Mouse (Mus musculus) CH12.LX (cell line): ENCODE results near the gene Eri3. TPM values are rescaled to one million over a fixed set of nuclear protein-coding genes. Genes with fewer than 3 reads are reported as not detected.

Source experiments
- DNase-seq: peaks from one replicate; pipeline ENCODE4 v3.0.0-alpha.2; 2013; ENCODE audit errors: extremely low read depth
- H3K27ac ChIP-seq: 2 replicates; pipeline ENCODE4 v1.5.1; 2012; ENCODE audit warnings: low read depth, mild to moderate bottlenecking, control low read depth, moderate library complexity; ENCODE audit not compliant: insufficient read depth
- H3K27me3 ChIP-seq: replicated peaks from 2 replicates; pipeline ENCODE3; 2012; ENCODE audit warnings: inconsistent platforms
- H3K36me3 ChIP-seq, 2 experiments: replicated peaks in 1 of 2; 2 replicates each; pipeline versions ENCODE3 to v1.6.1; 2012; ENCODE audit warnings: inconsistent platforms in 1 of 2, low read length in 1 of 2, mild to moderate bottlenecking in 1 of 2, mixed read lengths in 1 of 2, moderate library complexity in 1 of 2; ENCODE audit not compliant: control insufficient read depth in 1 of 2, insufficient read depth in 1 of 2
- H3K4me1 ChIP-seq, 2 experiments: 2 replicates each; pipeline ENCODE4 v1.6.1; 2012; ENCODE audit warnings: inconsistent platforms in 1 of 2, moderate library complexity in 1 of 2; ENCODE audit not compliant: insufficient read depth in 2 of 2, control insufficient read depth in 1 of 2
- H3K4me2 ChIP-seq: 2 replicates; pipeline ENCODE4 v1.6.1; 2012; ENCODE audit warnings: low read depth, mild to moderate bottlenecking, control low read depth; ENCODE audit not compliant: poor library complexity, insufficient read depth, severe bottlenecking
- H3K4me3 ChIP-seq, 3 experiments: fragments of 150-350 bp in 1 of 3; sonication (generic) in 1 of 3; replicated peaks in 1 of 3; 2 replicates each; pipeline versions ENCODE3 to v1.5.1; 2011 to 2012; ENCODE audit warnings: low read depth in 2 of 3, low read length in 2 of 3, mild to moderate bottlenecking in 2 of 3, moderate library complexity in 2 of 3, control low read depth in 1 of 3, improper control_type of control experiment in 1 of 3, inconsistent platforms in 1 of 3, mixed read lengths in 1 of 3; ENCODE audit not compliant: poor library complexity in 1 of 3
- H3K79me2 ChIP-seq: replicated peaks from 2 replicates; pipeline ENCODE4 v1.6.1; 2012; ENCODE audit warnings: mild to moderate bottlenecking, moderate library complexity; ENCODE audit not compliant: control insufficient read depth, poor library complexity, insufficient read depth, severe bottlenecking; ENCODE audit errors: extremely low read depth
- H3K9ac ChIP-seq: 2 replicates; pipeline ENCODE4 v1.6.1; 2012; ENCODE audit warnings: low read depth, mild to moderate bottlenecking, control low read depth, moderate library complexity; ENCODE audit not compliant: insufficient read depth
- H3K9me3 ChIP-seq: replicated peaks from 2 replicates; pipeline ENCODE3; 2012; ENCODE audit warnings: low read length, inconsistent platforms, mixed read lengths
- BHLHE40 ChIP-seq: IDR thresholded peaks from 2 replicates; pipeline ENCODE4 v1.6.1; 2011; ENCODE audit warnings: mild to moderate bottlenecking, low read depth, low read length, improper control_type of control experiment
- CTCF ChIP-seq, 2 experiments: IDR thresholded peaks in 1 of 2; conservative IDR thresholded peaks in 1 of 2; 2 replicates each; pipeline ENCODE4 v1.5.1; 2011 to 2012; ENCODE audit warnings: low read depth in 2 of 2, low read length in 2 of 2, improper control_type of control experiment in 1 of 2, inconsistent platforms in 1 of 2, mild to moderate bottlenecking in 1 of 2, moderate library complexity in 1 of 2
- E2F4 ChIP-seq: IDR thresholded peaks from 2 replicates; pipeline ENCODE4 v1.6.1; 2011; ENCODE audit warnings: low read depth, low read length, improper control_type of control experiment; ENCODE audit not compliant: insufficient replicate concordance
- ELF1 ChIP-seq: IDR thresholded peaks from 2 replicates; pipeline ENCODE4 v1.6.1; 2014; ENCODE audit warnings: low read depth, mild to moderate bottlenecking, inconsistent platforms, low read length, improper control_type of control experiment
- EP300 ChIP-seq: IDR thresholded peaks from 2 replicates; pipeline ENCODE4 v1.6.1; 2011; ENCODE audit warnings: low read length, improper control_type of control experiment
- GABPA ChIP-seq: IDR thresholded peaks from 2 replicates; pipeline ENCODE4 v1.6.1; 2012; ENCODE audit warnings: low read depth, low read length, improper control_type of control experiment, inconsistent platforms; ENCODE audit not compliant: insufficient replicate concordance
- HCFC1 ChIP-seq: IDR thresholded peaks from 2 replicates; pipeline ENCODE4 v1.6.1; 2012; ENCODE audit warnings: low read depth, mild to moderate bottlenecking, inconsistent platforms, low read length, improper control_type of control experiment
- IRF4 ChIP-seq: IDR thresholded peaks from 2 replicates; pipeline ENCODE4 v1.6.1; 2014; ENCODE audit warnings: low read depth, mild to moderate bottlenecking, inconsistent platforms, low read length, improper control_type of control experiment
- KAT2A ChIP-seq: IDR thresholded peaks from 2 replicates; pipeline ENCODE4 v1.6.1; 2012; ENCODE audit warnings: low read length, improper control_type of control experiment, inconsistent platforms; ENCODE audit not compliant: insufficient replicate concordance
- MAFK ChIP-seq: IDR thresholded peaks from 2 replicates; pipeline ENCODE4 v1.6.1; 2011; ENCODE audit warnings: low read length, improper control_type of control experiment; ENCODE audit not compliant: insufficient replicate concordance
- MAZ ChIP-seq: IDR thresholded peaks from 2 replicates; pipeline ENCODE4 v1.6.1; 2012; ENCODE audit warnings: low read depth, mild to moderate bottlenecking, inconsistent platforms, low read length, improper control_type of control experiment, moderate library complexity
- MEF2A ChIP-seq: IDR thresholded peaks from 2 replicates; pipeline ENCODE4 v1.6.1; 2014; ENCODE audit warnings: low read depth, mild to moderate bottlenecking, inconsistent platforms, low read length, improper control_type of control experiment, borderline replicate concordance
- MYC ChIP-seq: IDR thresholded peaks from 2 replicates; pipeline ENCODE4 v1.6.1; 2011; ENCODE audit warnings: low read depth, mild to moderate bottlenecking, improper control_type of control experiment, low read length
- POLR2A ChIP-seq: IDR thresholded peaks from 2 replicates; pipeline ENCODE4 v1.6.1; 2011; ENCODE audit warnings: low read depth, mild to moderate bottlenecking, improper control_type of control experiment, low read length
- POLR2AphosphoS2 ChIP-seq: IDR thresholded peaks from 2 replicates; pipeline ENCODE4 v1.6.1; 2011; ENCODE audit warnings: low read depth, low read length, improper control_type of control experiment
- RCOR1 ChIP-seq: conservative IDR thresholded peaks from 2 replicates; pipeline ENCODE4 v1.6.1; 2012; ENCODE audit warnings: low read depth, mild to moderate bottlenecking, inconsistent platforms, low read length, improper control_type of control experiment
- SIN3A ChIP-seq: IDR thresholded peaks from 2 replicates; pipeline ENCODE4 v1.6.1; 2012; ENCODE audit warnings: low read length, improper control_type of control experiment, inconsistent platforms
- SMC3 ChIP-seq: IDR thresholded peaks from 2 replicates; pipeline ENCODE4 v1.6.1; 2011; ENCODE audit warnings: low read depth, low read length, improper control_type of control experiment
- TBP ChIP-seq: conservative IDR thresholded peaks from 2 replicates; pipeline ENCODE4 v1.6.1; 2011; ENCODE audit warnings: low read depth, low read length, improper control_type of control experiment
- TCF12 ChIP-seq: IDR thresholded peaks from 2 replicates; pipeline ENCODE4 v1.6.1; 2014; ENCODE audit warnings: low read depth, mild to moderate bottlenecking, inconsistent platforms, low read length, improper control_type of control experiment
- UBTF ChIP-seq: IDR thresholded peaks from 2 replicates; pipeline ENCODE4 v1.6.1; 2012; ENCODE audit warnings: low read depth, mild to moderate bottlenecking, inconsistent platforms, low read length, improper control_type of control experiment, moderate library complexity
- USF1 ChIP-seq: IDR thresholded peaks from 2 replicates; pipeline ENCODE4 v1.6.1; 2014; ENCODE audit warnings: low read depth, mild to moderate bottlenecking, inconsistent platforms, low read length, improper control_type of control experiment
- ZC3H11A ChIP-seq: IDR thresholded peaks from 2 replicates; pipeline ENCODE4 v1.6.1; 2012; ENCODE audit warnings: low read depth, mild to moderate bottlenecking, inconsistent platforms, low read length, improper control_type of control experiment
- ZKSCAN1 ChIP-seq: IDR thresholded peaks from 2 replicates; pipeline ENCODE4 v1.6.1; 2012; ENCODE audit warnings: low read depth, inconsistent platforms, low read length, improper control_type of control experiment, borderline replicate concordance
- dilution Hi-C: fragments of 300-500 bp; cut with MboI; formaldehyde crosslinking; loops from 2 replicates; pipeline ENCODE4 v1.14.3; 2020; ENCODE audit warnings: low sequenced_read_pairs; ENCODE audit not compliant: extremely low pct_unique_long_range_greater_than_20kb, extremely low pct_ligation_motif_present
- in situ Hi-C: fragments of 300-500 bp; cut with MboI; formaldehyde crosslinking; loops from 3 replicates; pipeline ENCODE4 v1.14.3; 2019; ENCODE audit warnings: low sequenced_read_pairs, low pct_ligation_motif_present, low pct_unique_long_range_greater_than_20kb, mixed read lengths
- polyA plus RNA-seq: library from polyadenylated mRNA; unstranded; fragments of >175 nt; gene quantifications from 2 replicates; pipeline ENCODE4 v1.2.1, GENCODE M21; 2012; ENCODE audit warnings: low read depth; ENCODE audit not compliant: insufficient read length
- total RNA-seq, 2 experiments: library from RNA; depleted of rRNA; stranded (reverse); fragments of 300-350 nt in 1 of 2; fragments of >200 nt in 1 of 2; gene quantifications; 2 replicates each; pipeline ENCODE4 v1.2.3; 2012 to 2014

The Eri3 gene
- total and polyA plus RNA-seq, 3 experiments, result 31.2 to 38.0 (median 31.9) TPM

DNA sequence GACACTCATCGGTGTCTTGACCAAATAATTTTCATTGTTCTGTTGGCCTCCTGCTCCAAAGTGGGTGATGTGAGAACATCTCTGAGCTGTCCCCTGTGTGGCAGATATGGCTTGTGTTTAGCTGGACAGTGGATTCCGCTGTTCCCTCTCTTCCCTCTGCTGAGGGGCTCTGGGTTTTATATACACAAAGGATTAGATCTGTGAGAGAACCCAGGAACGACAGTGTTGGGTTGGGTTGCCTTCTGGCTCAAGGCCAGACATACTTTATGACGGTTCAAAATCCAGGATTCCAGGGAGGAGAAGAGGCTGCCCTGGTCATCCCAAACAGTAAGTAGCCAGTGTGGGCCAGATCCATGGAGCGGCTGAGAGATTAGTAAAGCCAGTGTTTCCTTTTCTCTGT is 83.4 kb downstream of the Eri3 start:
- Histone ChIP-seq H3K9ac (no peak overlapping the region), H3K79me2 (no peaks in the 10 kb centered on the region), H3K27me3 (no peaks in the 10 kb centered on the region), H3K36me3 (peaks cover 0 to 76% of the 10 kb centered on the region in 2 experiments), H3K4me1 (no peaks in the 10 kb centered on the region), H3K27ac (no peak overlapping the region), H3K4me2 (no peak overlapping the region), H3K9me3 (peaks cover 4% of the 10 kb centered on the region), H3K4me3 (no peak overlapping the region)
- TF ChIP-seq TCF12, result no peak
- no peak for TF ChIP-seq TBP
- no peak for TF ChIP-seq SMC3
- no peak for TF ChIP-seq RCOR1
- TF ChIP-seq EP300, result no peak
- TF ChIP-seq MAFK, result no peak
- no peak for TF ChIP-seq KAT2A
- TF ChIP-seq CTCF (conservative IDR thresholded peaks at IDR 0.05 in 1 of 2, IDR thresholded peaks at IDR 0.05 in 1 of 2; ENCODE audit: low read depth in 2 of 2, low read length in 2 of 2), result no peak
- no peak for TF ChIP-seq SIN3A
- no peak for DNase-seq
- dilution Hi-C loops (no loop called here), in situ Hi-C loops (no loop called here)

DNA sequence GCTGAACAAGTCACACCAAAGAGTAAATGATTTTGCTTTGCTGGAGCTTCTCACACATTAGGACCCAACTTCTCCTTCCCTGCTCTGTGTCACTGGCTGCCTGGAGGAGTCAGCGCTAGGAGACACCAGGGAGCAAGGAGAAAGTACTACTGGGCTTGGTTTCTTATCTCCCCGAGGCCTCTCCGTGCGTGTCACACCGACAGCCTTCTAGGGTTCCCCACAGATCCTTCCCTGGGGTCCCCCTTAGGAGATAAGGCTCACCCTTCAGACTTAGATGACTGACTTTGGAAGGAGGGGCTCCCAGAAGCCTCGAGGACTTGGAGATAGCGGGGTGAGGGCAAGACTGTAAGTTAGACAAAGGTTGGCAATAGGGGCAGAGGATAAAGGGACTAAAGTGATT is 84.5 kb downstream of the Eri3 start:
- in situ Hi-C loops, result no loop called here
- no peak for DNase-seq
- H3K36me3 ChIP-seq, result peaks cover 0 to 71% of the 10 kb centered on the region in 2 experiments

DNA sequence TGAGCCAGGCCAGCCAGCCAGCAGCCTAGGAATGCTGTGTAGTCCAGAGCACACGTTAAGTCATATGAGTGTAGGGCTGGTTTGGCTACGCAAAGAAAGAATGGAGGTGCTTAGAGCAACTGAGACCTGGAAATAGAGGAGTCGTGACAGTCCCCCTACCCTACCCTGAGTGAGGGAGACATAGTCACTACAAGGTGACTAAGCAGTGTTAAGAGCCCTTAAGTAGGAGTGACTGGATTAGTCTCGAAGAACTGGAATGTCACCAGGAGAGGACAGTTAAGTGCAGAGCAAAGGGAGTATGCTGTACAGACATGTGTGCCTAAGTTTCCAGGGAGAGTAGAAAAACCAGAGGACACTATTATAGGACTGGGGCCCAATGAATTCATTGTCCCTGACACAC is 86.0 kb downstream of the Eri3 start:
- Histone ChIP-seq H3K4me3 (no peak overlapping the region), H3K9ac (no peak overlapping the region), H3K36me3 (peaks cover 2 to 70% of the 10 kb centered on the region in 2 experiments), H3K27ac (no peak overlapping the region), H3K4me1 (peaks cover 0 to 9% of the 10 kb centered on the region in 2 experiments; a peak in 2 of 4 replicates), H3K79me2 (no peaks in the 10 kb centered on the region), H3K9me3 (peaks cover 4% of the 10 kb centered on the region), H3K27me3 (no peaks in the 10 kb centered on the region), H3K4me2 (no peak overlapping the region)
- no peak for DNase-seq
- no peak for TF ChIP-seq GABPA
- no peak for TF ChIP-seq SMC3
- no peak for TF ChIP-seq MYC
- no peak for TF ChIP-seq POLR2AphosphoS2
- no peak for TF ChIP-seq BHLHE40
- no peak for TF ChIP-seq MAZ
- TF ChIP-seq E2F4, result no peak
- TF ChIP-seq MEF2A, result no peak
- TF ChIP-seq TCF12, result no peak
- no peak for TF ChIP-seq ZC3H11A
- no peak for TF ChIP-seq HCFC1
- no peak for TF ChIP-seq ELF1
- no peak for TF ChIP-seq POLR2A
- no peak for TF ChIP-seq TBP
- in situ Hi-C loops (no loop called here), dilution Hi-C loops (no loop called here)

More for the DNA sequence above, 84.5 kb downstream of the Eri3 start:
- Histone ChIP-seq H3K27me3 (no peaks in the 10 kb centered on the region), H3K27ac (no peak overlapping the region), H3K4me1 (no peaks in the 10 kb centered on the region), H3K79me2 (no peaks in the 10 kb centered on the region), H3K4me3 (no peak overlapping the region), H3K9ac (no peak overlapping the region), H3K9me3 (peaks cover 4% of the 10 kb centered on the region), H3K4me2 (no peak overlapping the region)
- dilution Hi-C loops, result no loop called here
- no peak for TF ChIP-seq RCOR1
- TF ChIP-seq ZC3H11A, result no peak
- no peak for TF ChIP-seq MAFK
- no peak for TF ChIP-seq USF1
- TF ChIP-seq BHLHE40, result no peak
- no peak for TF ChIP-seq SMC3
- no peak for TF ChIP-seq POLR2AphosphoS2
- TF ChIP-seq ZKSCAN1, result no peak
- no peak for TF ChIP-seq MAZ
- no peak for TF ChIP-seq IRF4
- TF ChIP-seq TCF12, result no peak
- TF ChIP-seq SIN3A, result no peak
- TF ChIP-seq UBTF, result no peak
